Mouse (Mus musculus) intestine, postnatal 0 days (tissue): Measurements from ENCODE around the gene Cog7. TPM values are rescaled to one million over a fixed set of nuclear protein-coding genes. Genes with fewer than 3 reads are reported as not detected.

Experiments
- ATAC-seq: fragments of 200-750 bp; cut with Nextera tagmentation; 2 replicates; pipeline ENCODE4 v1.8.0; 2017; ENCODE audit warnings: mild to moderate bottlenecking, moderate TSS enrichment, moderate library complexity
- H3K27ac ChIP-seq: fragments of 300-500 bp; sonication (generic); 2 replicates; pipeline ENCODE4 v1.5.1; 2014; ENCODE audit warnings: mild to moderate bottlenecking, low read depth, low read length, moderate library complexity
- H3K27me3 ChIP-seq: fragments of 300-500 bp; sonication (generic); replicated peaks from 2 replicates; pipeline ENCODE4 v1.6.1; 2014; ENCODE audit warnings: low read length, mixed read lengths; ENCODE audit not compliant: control insufficient read depth, insufficient read depth
- H3K36me3 ChIP-seq: fragments of 300-500 bp; sonication (generic); 2 replicates; pipeline ENCODE4 v1.6.1; 2014; ENCODE audit warnings: mild to moderate bottlenecking, moderate library complexity; ENCODE audit not compliant: control insufficient read depth, insufficient read depth
- H3K4me1 ChIP-seq: fragments of 300-500 bp; sonication (generic); replicated peaks from 2 replicates; pipeline ENCODE4 v1.6.1; 2014; ENCODE audit warnings: antibody characterized with exemption, low read length, mixed read lengths; ENCODE audit not compliant: control insufficient read depth, insufficient read depth
- H3K4me2 ChIP-seq: fragments of 300-500 bp; sonication (generic); replicated peaks from 2 replicates; pipeline ENCODE4 v1.6.1; 2014; ENCODE audit warnings: low read depth, mild to moderate bottlenecking, moderate library complexity
- H3K4me3 ChIP-seq: fragments of 300-500 bp; sonication (generic); 2 replicates; pipeline ENCODE4 v1.5.1; 2014; ENCODE audit warnings: low read depth, low read length
- H3K9ac ChIP-seq: fragments of 300-500 bp; sonication (generic); 2 replicates; pipeline ENCODE4 v1.6.1; 2014; ENCODE audit warnings: mild to moderate bottlenecking, low read depth, low read length
- H3K9me3 ChIP-seq: fragments of 300-500 bp; sonication (generic); 2 replicates; pipeline ENCODE4 v1.6.1; 2016; ENCODE audit warnings: mixed run types; ENCODE audit not compliant: control insufficient read depth
- CTCF ChIP-seq: sonication (generic); IDR thresholded peaks from 2 replicates; pipeline ENCODE4 v1.5.1; 2016; ENCODE audit warnings: low read depth, mild to moderate bottlenecking, control low read depth, antibody characterized with exemption, moderate library complexity
- WGBS: fragments of 180-500 bp; shearing (Covaris S2); extraction: QIAGEN DNeasy Blood & Tissue Kit; methylation state at CpG from one replicate; pipeline ENCODE4 v1.1.7; 2014; 5-methylcytosine and 5-hydroxymethylcytosine counted together
- polyA plus RNA-seq: library from polyadenylated mRNA; unstranded; fragments of >200 nt; fragmentation: Nextera tagmentation; extraction: Ambion mirVana; gene quantifications from 2 replicates; pipeline ENCODE4 v1.2.1, GENCODE M21; 2015

Cog7 gene
- polyA plus RNA-seq, 1 experiment from 2014 or later: 6.3 TPM

DNA sequence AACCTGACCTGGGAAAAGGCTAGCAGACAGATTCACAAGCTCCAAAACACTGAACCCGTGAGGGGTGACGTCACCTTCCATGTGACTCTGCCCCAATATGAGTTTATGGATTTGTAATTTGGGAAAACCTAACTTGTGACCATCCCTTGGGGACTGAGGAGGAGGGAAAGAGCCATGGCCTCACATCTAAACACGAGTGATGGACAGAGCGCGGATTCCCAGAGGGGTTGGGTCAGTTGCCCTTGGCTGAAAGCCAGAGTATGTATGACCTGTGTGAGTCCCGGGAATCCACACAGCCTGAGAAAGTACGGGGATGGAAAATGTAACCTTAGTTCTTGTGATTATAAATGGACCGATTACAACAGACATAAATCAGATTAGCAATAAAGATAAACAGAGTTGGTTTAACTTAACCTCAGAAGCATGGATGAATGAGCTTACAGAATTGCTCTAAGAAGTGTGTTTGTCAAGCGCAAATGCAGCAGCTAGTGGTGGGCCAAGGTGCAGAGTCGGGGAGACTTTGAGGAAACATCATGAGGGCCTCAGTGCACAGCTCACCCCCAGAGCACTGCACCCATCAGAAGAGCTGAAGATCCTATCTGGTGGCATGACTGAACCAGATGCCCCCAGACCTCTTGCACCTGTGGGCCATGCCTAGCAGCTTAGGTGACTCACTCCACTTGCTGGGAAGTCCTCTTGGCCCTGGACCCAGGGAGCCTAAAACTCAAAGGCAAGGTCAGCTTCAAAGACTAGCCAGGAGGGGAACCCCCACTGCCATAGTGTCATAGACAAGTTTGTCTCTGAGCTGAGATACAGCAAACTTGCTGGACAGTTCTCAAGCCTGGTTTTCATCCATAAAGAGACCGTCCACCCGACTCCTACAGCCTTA, 45.4 kb downstream of the Cog7 start:
- Histone ChIP-seq H3K36me3 (peaks cover 12% of the 10 kb centered on the region), H3K4me1 (0 out of 2 replicates have a peak, but pooled peaks cover 3% of the 10 kb centered on the region), H3K4me2 (no peak overlapping the region), H3K9me3 (no peaks in the 10 kb centered on the region), H3K27me3 (no peaks in the 10 kb centered on the region), H3K9ac (no peak overlapping the region), H3K27ac (no peak overlapping the region), H3K4me3 (no peak overlapping the region)
- no peak for ATAC-seq
- TF ChIP-seq CTCF: no peak
- 40% methylated on average over 12 of the region's 12 CpGs for WGBS

GRCm38 (mm10) chr7:121934346-121934745, 47.2 kb downstream of the Cog7 start:
- no peak for ATAC-seq
- no peak for TF ChIP-seq CTCF
- Histone ChIP-seq H3K27ac (no peak overlapping the region), H3K4me1 (0 out of 2 replicates have a peak, but pooled peaks cover 3% of the 10 kb centered on the region), H3K27me3 (no peaks in the 10 kb centered on the region), H3K36me3 (peaks cover 21% of the 10 kb centered on the region), H3K4me3 (no peak overlapping the region), H3K9ac (no peak overlapping the region), H3K4me2 (no peak overlapping the region), H3K9me3 (no peaks in the 10 kb centered on the region)
- 94% methylated on average over 2 of the region's 2 CpGs for WGBS

DNA sequence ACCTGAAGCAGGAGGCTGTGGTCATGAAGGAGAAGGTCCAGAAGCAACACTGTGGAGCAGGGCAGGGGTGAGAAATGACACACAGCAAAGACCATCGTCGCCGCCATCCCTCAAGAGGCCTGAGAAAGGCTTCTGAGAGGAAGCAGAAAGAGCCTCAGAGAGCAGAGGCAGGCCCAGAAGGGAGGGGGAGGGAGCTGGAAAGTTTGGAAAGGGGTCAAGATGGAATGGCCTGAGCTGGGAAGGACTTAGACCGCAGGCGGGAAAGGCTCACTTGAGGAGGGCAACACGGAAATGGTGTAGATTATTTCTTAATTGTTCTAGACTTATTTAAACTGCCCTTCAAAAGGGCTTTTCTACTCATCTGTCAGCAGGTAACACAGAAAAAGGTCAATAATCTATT, 47.8 kb downstream of the Cog7 start:
- H3K4me1 ChIP-seq: 0 out of 2 replicates have a peak, but pooled peaks cover 3% of the 10 kb centered on the region
- no peak overlapping the region for H3K9ac ChIP-seq
- no peaks in the 10 kb centered on the region for H3K9me3 ChIP-seq
- no peak overlapping the region for H3K4me2 ChIP-seq
- peaks cover 27% of the 10 kb centered on the region for H3K36me3 ChIP-seq
- H3K27ac ChIP-seq: no peak overlapping the region
- H3K27me3 ChIP-seq: no peaks in the 10 kb centered on the region
- no peak for ATAC-seq
- no peak overlapping the region for H3K4me3 ChIP-seq
- no peak for TF ChIP-seq CTCF
- WGBS: 72% methylated on average over 6 of the region's 6 CpGs

DNA sequence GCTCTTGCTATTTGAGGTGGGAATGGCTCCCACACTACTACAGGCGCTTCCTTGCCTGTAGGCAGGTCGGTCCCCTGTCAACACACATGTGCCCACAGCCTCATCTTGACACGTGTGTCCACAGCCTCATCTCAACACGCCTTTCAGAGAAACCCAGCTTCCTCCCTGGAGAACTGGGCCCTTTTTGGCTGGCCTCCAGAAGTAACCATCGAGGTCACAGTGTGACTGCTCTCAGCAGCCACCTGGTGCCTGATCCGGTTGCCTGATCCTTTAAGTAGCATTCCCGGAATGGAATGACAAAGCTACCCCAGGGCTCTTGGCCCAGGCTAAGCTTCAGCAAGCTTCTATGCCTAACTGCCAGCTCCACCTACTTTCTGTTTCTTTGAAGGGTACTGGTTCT, 50.3 kb downstream of the Cog7 start:
- no peak overlapping the region for H3K27ac ChIP-seq
- H3K4me3 ChIP-seq: no peak overlapping the region
- no peak overlapping the region for H3K9ac ChIP-seq
- no peak for TF ChIP-seq CTCF
- H3K27me3 ChIP-seq: no peaks in the 10 kb centered on the region
- peaks cover 37% of the 10 kb centered on the region for H3K36me3 ChIP-seq
- no peak overlapping the region for H3K4me2 ChIP-seq
- WGBS: 61% methylated on average over 7 of the region's 7 CpGs
- H3K9me3 ChIP-seq: no peaks in the 10 kb centered on the region
- 0 out of 2 replicates have a peak, but pooled peaks cover 2% of the 10 kb centered on the region for H3K4me1 ChIP-seq
- ATAC-seq: no peak

DNA sequence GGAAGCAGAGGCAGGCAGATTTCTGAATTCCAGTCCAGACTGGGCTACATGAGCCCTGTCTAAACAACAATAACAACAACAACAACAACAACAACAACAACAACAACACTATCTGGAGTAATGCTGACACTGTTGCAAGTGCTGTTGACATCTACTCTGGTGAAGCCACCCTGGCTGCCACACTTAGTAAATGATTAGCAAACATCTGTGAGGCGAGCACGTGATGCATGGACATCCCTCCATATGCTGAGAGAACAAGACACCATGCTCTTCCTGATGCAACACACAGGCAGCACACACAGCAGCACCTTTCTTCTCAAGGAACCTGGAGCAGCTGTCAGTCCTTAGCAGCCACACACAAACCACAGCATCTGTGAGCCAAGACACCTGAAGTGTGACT, 53.6 kb downstream of the Cog7 start:
- no peak for TF ChIP-seq CTCF
- 79% methylated on average over 2 of the region's 2 CpGs for WGBS
- ATAC-seq: no peak

GRCm38 (mm10) chr7:121924361-121924760, 57.1 kb downstream of the Cog7 start:
- Histone ChIP-seq H3K4me1 (no peaks in the 10 kb centered on the region), H3K4me3 (no peak overlapping the region), H3K9me3 (no peaks in the 10 kb centered on the region), H3K36me3 (peaks cover 42% of the 10 kb centered on the region), H3K4me2 (no peak overlapping the region), H3K27ac (no peak overlapping the region), H3K27me3 (no peaks in the 10 kb centered on the region), H3K9ac (no peak overlapping the region)
- ATAC-seq: no peak
- no peak for TF ChIP-seq CTCF
- 94% methylated on average over 7 of the region's 7 CpGs for WGBS

More for the DNA sequence above, 53.6 kb downstream of the Cog7 start:
- no peak overlapping the region for H3K27ac ChIP-seq
- H3K9ac ChIP-seq: no peak overlapping the region
- H3K4me1 ChIP-seq: no peaks in the 10 kb centered on the region
- no peaks in the 10 kb centered on the region for H3K9me3 ChIP-seq
- peaks cover 48% of the 10 kb centered on the region for H3K36me3 ChIP-seq
- no peak overlapping the region for H3K4me3 ChIP-seq
- no peak overlapping the region for H3K4me2 ChIP-seq
- H3K27me3 ChIP-seq: no peaks in the 10 kb centered on the region
